Mouse (Mus musculus): ENCODE measurements around the gene 2700049A03Rik.

- TF ChIP-seq CTCF (IDR thresholded peaks at IDR 0.05; ENCODE audit: low read depth, low read length) (no peak), POLR2A (IDR thresholded peaks at IDR 0.05; ENCODE audit: borderline replicate concordance, low read depth, low read length) (no peak)
Observed at GRCm38 (mm10) chr12:71290460-71290859, 153.8 kb downstream of the 2700049A03Rik start.

Measured in bone marrow macrophage, adult 2 months (primary cell).